Mouse (Mus musculus) stomach, embryonic 14.5 days (tissue): Measurements from ENCODE around the gene Ctdspl. TPM values are rescaled to one million over a fixed set of nuclear protein-coding genes. Genes with fewer than 3 reads are reported as not detected.

Experiments
- ATAC-seq: fragments of 200-750 bp; cut with Nextera tagmentation; 2 replicates; pipeline ENCODE4 v1.8.0; 2017; ENCODE audit warnings: low read depth, moderate TSS enrichment; ENCODE audit not compliant: insufficient number of reproducible peaks, insufficient read depth, low FRiP score
- H3K27ac ChIP-seq: fragments of 300-500 bp; sonication (generic); 2 replicates; pipeline ENCODE4 v1.5.1; 2014; ENCODE audit warnings: mild to moderate bottlenecking, low read length, moderate library complexity, mixed read lengths
- H3K27me3 ChIP-seq: fragments of 300-500 bp; sonication (generic); 2 replicates; pipeline ENCODE4 v1.6.1; 2014; ENCODE audit warnings: low read length, control low read depth, mixed read lengths; ENCODE audit not compliant: control insufficient read depth, insufficient read depth
- H3K36me3 ChIP-seq: fragments of 300-500 bp; sonication (generic); 2 replicates; pipeline ENCODE4 v1.6.1; 2014; ENCODE audit warnings: mild to moderate bottlenecking, control low read depth, low read length, moderate library complexity, mixed read lengths; ENCODE audit not compliant: control insufficient read depth, insufficient read depth
- H3K4me1 ChIP-seq: fragments of 300-500 bp; sonication (generic); 2 replicates; pipeline ENCODE4 v1.6.1; 2014; ENCODE audit warnings: low read length, control low read depth, mixed read lengths; ENCODE audit not compliant: control insufficient read depth, insufficient read depth
- H3K4me2 ChIP-seq: fragments of 300-500 bp; sonication (generic); replicated peaks from 2 replicates; pipeline ENCODE4 v1.6.1; 2014; ENCODE audit warnings: low read depth, low read length, control low read depth
- H3K4me3 ChIP-seq: fragments of 300-500 bp; sonication (generic); 2 replicates; pipeline ENCODE4 v1.5.1; 2014; ENCODE audit warnings: low read depth, low read length, control low read depth
- H3K9ac ChIP-seq: fragments of 300-500 bp; sonication (generic); replicated peaks from 2 replicates; pipeline ENCODE4 v1.6.1; 2014; ENCODE audit warnings: low read depth, mild to moderate bottlenecking, control low read depth, low read length, moderate library complexity, mixed read lengths
- H3K9me3 ChIP-seq: fragments of 300-500 bp; sonication (generic); 2 replicates; pipeline ENCODE4 v1.6.1; 2016; ENCODE audit warnings: low read depth, low read length, control low read depth; ENCODE audit not compliant: control insufficient read depth
- WGBS: fragments of 180-500 bp; shearing (Covaris S2); extraction: QIAGEN DNeasy Blood & Tissue Kit; methylation state at CpG from one replicate; pipeline ENCODE4 v1.1.7; 2014; 5-methylcytosine and 5-hydroxymethylcytosine counted together
- polyA plus RNA-seq: library from polyadenylated mRNA; unstranded; fragments of >200 nt; fragmentation: Nextera tagmentation; extraction: Ambion mirVana; gene quantifications from 2 replicates; pipeline ENCODE4 v1.2.1, GENCODE M21; 2014

Gene Ctdspl
- polyA plus RNA-seq, 1 experiment from 2014 or later = 26.7 TPM

GRCm38 (mm10) chr9:118924554-118925085 lies 1.6 kb upstream of the Ctdspl start:
- Histone ChIP-seq H3K4me3 (peak overlapping the region; percentile 78), H3K9me3 (no peaks in the 10 kb centered on the region), H3K9ac (peak overlapping the region; percentile 70), H3K36me3 (no peaks in the 10 kb centered on the region), H3K4me2 (peak overlapping the region; percentile 98), H3K27me3 (no peaks in the 10 kb centered on the region), H3K4me1 (peaks cover 25% of the 10 kb centered on the region), H3K27ac (0 out of 2 replicates have a peak overlapping the region, but pooled peaks have one; percentile 33)
- 13% methylated on average over 16 of the region's 16 CpGs for WGBS
- ATAC-seq = no peak

GRCm38 (mm10) chr9:118925286-118926110 lies 755 bp upstream of the Ctdspl start:
- WGBS = under 1% methylated on average over 53 of the region's 53 CpGs
- Histone ChIP-seq H3K27ac (peak overlapping the region; percentile 87), H3K4me3 (peak overlapping the region; percentile 78), H3K9me3 (no peaks in the 10 kb centered on the region), H3K4me2 (peak overlapping the region; percentile 98), H3K36me3 (no peaks in the 10 kb centered on the region), H3K9ac (peak overlapping the region; percentile 70), H3K4me1 (peaks cover 24% of the 10 kb centered on the region), H3K27me3 (no peaks in the 10 kb centered on the region)
- ATAC-seq = peak; percentile 85

- peak; percentile 4; the same call in 1 of the 2 replicates for ATAC-seq
- no peaks in the 10 kb centered on the region for H3K36me3 ChIP-seq
- WGBS = under 1% methylated on average over 68 of the region's 68 CpGs
- peak overlapping the region; percentile 87; the same call in 1 of the 2 replicates for H3K27ac ChIP-seq
- no peaks in the 10 kb centered on the region for H3K27me3 ChIP-seq
- peak overlapping the region; percentile 98 for H3K4me2 ChIP-seq
- peak overlapping the region; percentile 70 for H3K9ac ChIP-seq
- peaks cover 23% of the 10 kb centered on the region for H3K4me1 ChIP-seq
- no peaks in the 10 kb centered on the region for H3K9me3 ChIP-seq
- peak overlapping the region; percentile 78 for H3K4me3 ChIP-seq
Measured at GRCm38 (mm10) chr9:118926688-118927321, 552 bp downstream of the Ctdspl start.

- peak overlapping the region; percentile 27; the same call in 1 of the 2 replicates for H3K27ac ChIP-seq
- H3K4me3 ChIP-seq = peak overlapping the region; percentile 78
- no peak for ATAC-seq
Measured at GRCm38 (mm10) chr9:118927501-118927900, 1.2 kb downstream of the Ctdspl start.

GRCm38 (mm10) chr9:118928007-118928406 lies 1.8 kb downstream of the Ctdspl start:
- no peak for ATAC-seq
- H3K27ac ChIP-seq = peak overlapping the region; percentile 81; the same call in 1 of the 2 replicates

More at GRCm38 (mm10) chr9:118927501-118927900, 1.2 kb downstream of the Ctdspl start:
- Histone ChIP-seq H3K36me3 (no peaks in the 10 kb centered on the region), H3K9ac (peak overlapping the region; percentile 70), H3K4me2 (peak overlapping the region; percentile 98), H3K4me1 (peaks cover 23% of the 10 kb centered on the region), H3K9me3 (no peaks in the 10 kb centered on the region), H3K27me3 (no peaks in the 10 kb centered on the region)
- WGBS = 38% methylated on average over 8 of the region's 8 CpGs

GRCm38 (mm10) chr9:118928656-118929055 lies 2.4 kb downstream of the Ctdspl start:
- Histone ChIP-seq H3K27me3 (no peaks in the 10 kb centered on the region), H3K4me3 (peak overlapping the region; percentile 78; the same call in 1 of the 2 replicates), H3K9me3 (no peaks in the 10 kb centered on the region), H3K36me3 (no peaks in the 10 kb centered on the region), H3K9ac (no peak overlapping the region; the same call in 1 of the 2 replicates), H3K4me2 (peak overlapping the region; percentile 98), H3K4me1 (peaks cover 23% of the 10 kb centered on the region), H3K27ac (peak overlapping the region; percentile 81; the same call in 1 of the 2 replicates)
- 40% methylated on average over 7 of the region's 7 CpGs for WGBS
- ATAC-seq = no peak

More at GRCm38 (mm10) chr9:118928007-118928406, 1.8 kb downstream of the Ctdspl start:
- peaks cover 23% of the 10 kb centered on the region for H3K4me1 ChIP-seq
- H3K4me2 ChIP-seq = peak overlapping the region; percentile 98
- 53% methylated on average over 2 of the region's 2 CpGs for WGBS
- H3K27me3 ChIP-seq = no peaks in the 10 kb centered on the region
- no peaks in the 10 kb centered on the region for H3K9me3 ChIP-seq
- no peak overlapping the region; the same call in 1 of the 2 replicates for H3K9ac ChIP-seq
- H3K36me3 ChIP-seq = no peaks in the 10 kb centered on the region
- H3K4me3 ChIP-seq = peak overlapping the region; percentile 78

- no peaks in the 10 kb centered on the region for H3K36me3 ChIP-seq
- no peak for ATAC-seq
- H3K27me3 ChIP-seq = no peaks in the 10 kb centered on the region
- H3K9ac ChIP-seq = no peak overlapping the region
- H3K4me3 ChIP-seq = no peak overlapping the region
- peaks cover 27% of the 10 kb centered on the region for H3K4me1 ChIP-seq
- H3K9me3 ChIP-seq = no peaks in the 10 kb centered on the region
- no peak overlapping the region for H3K27ac ChIP-seq
- WGBS = 76% methylated on average over 9 of the region's 9 CpGs
- no peak overlapping the region for H3K4me2 ChIP-seq
Measured at GRCm38 (mm10) chr9:118930611-118931010, 4.4 kb downstream of the Ctdspl start.

GRCm38 (mm10) chr9:118933800-118934199 lies 7.5 kb downstream of the Ctdspl start:
- Histone ChIP-seq H3K4me2 (no peak overlapping the region), H3K4me1 (peaks cover 10% of the 10 kb centered on the region), H3K27me3 (no peaks in the 10 kb centered on the region), H3K27ac (peak overlapping the region; percentile 40; the same call in 1 of the 2 replicates), H3K9ac (no peak overlapping the region), H3K36me3 (no peaks in the 10 kb centered on the region), H3K4me3 (no peak overlapping the region), H3K9me3 (no peaks in the 10 kb centered on the region)
- ATAC-seq = no peak
- WGBS = 85% methylated on average over 9 of the region's 9 CpGs
